9 mouse cellular contexts compared by ENCODE assay signal in genomic region chr11:81940988-81941387, GRCm38 (mm10). TPM values are rescaled to one million over a fixed set of nuclear protein-coding genes. Genes with fewer than 3 reads are reported as not detected.
DNase-seq lines count a peak whose midpoint lies in the region; ATAC-seq and TF ChIP-seq lines count a peak whose summit lies in the region.
"Had no signal": no experiment of that assay in that cellular context is flagged by ENCODE, and none has a peak within 500 bp of the region (broad histone marks: within the 10 kb centered on the region; RNA-seq: fewer than 3 reads in every experiment).

No protein-coding gene starts in this region.

- TF ChIP-seq CTCF in left cerebral cortex, adult 2 months (IDR thresholded peaks at IDR 0.05): peak; percentile 71

- H3K4me3 ChIP-seq in forebrain, embryonic 11.5 days (ENCODE audit: low read depth, low read length): no peak overlapping the region
- H3K4me3 ChIP-seq in forebrain, embryonic 15.5 days: no peak overlapping the region
- no peak overlapping the region for H3K4me3 ChIP-seq in left cerebral cortex, adult 2 months

- intact Hi-C loops in left cerebral cortex, adult 2 months (cut with DNase I): no loop called here

- no peak overlapping the region for H3K27ac ChIP-seq in forebrain, embryonic 11.5 days (ENCODE audit: low read depth, low read length)
- no peak overlapping the region for H3K27ac ChIP-seq in forebrain, embryonic 15.5 days (replicated peaks)
- no peak overlapping the region for H3K27ac ChIP-seq in left cerebral cortex, adult 2 months

- no peak overlapping the region for H3K4me2 ChIP-seq in forebrain, embryonic 11.5 days (ENCODE audit: low read depth, low read length, severe bottlenecking)
- H3K4me2 ChIP-seq in forebrain, embryonic 15.5 days (replicated peaks): no peak overlapping the region

- H3K9me3 ChIP-seq in forebrain, embryonic 11.5 days (ENCODE audit: control insufficient read depth, low read length): no peaks in the 10 kb centered on the region
- no peaks in the 10 kb centered on the region for H3K9me3 ChIP-seq in forebrain, embryonic 15.5 days

- peak; percentile 52 for DNase-seq in forebrain, embryonic 11.5 days (ENCODE audit: low spot score)
- peak; percentile 21 to 25 for DNase-seq in left cerebral cortex, adult 2 months (ENCODE audit: extremely low spot score in 1 of 2, low spot score in 2 of 2)
- no peak for DNase-seq in left cerebral cortex, adult 8-10 months (ENCODE audit: low spot score in 2 of 2)
- DNase-seq in adrenal gland, postnatal 10 days: peak; percentile 46
- peak; percentile 2 for DNase-seq in forelimb bud, embryonic 11.5 days (ENCODE audit: low read depth, low spot score)
- peak; percentile 19 for DNase-seq in splenic B cell, adult 2 months (ENCODE audit: low read depth, low spot score)
- DNase-seq in ovary, postnatal 36 days (ENCODE audit: low spot score): no peak

- no peak for ATAC-seq in forebrain, embryonic 11.5 days (replicated peaks; ENCODE audit: low FRiP score)
- no peak for ATAC-seq in forebrain, embryonic 15.5 days (replicated peaks)

- H3K27me3 ChIP-seq in forebrain, embryonic 11.5 days (ENCODE audit: control insufficient read depth, insufficient read depth, low read length): no peaks in the 10 kb centered on the region
- no peaks in the 10 kb centered on the region for H3K27me3 ChIP-seq in forebrain, embryonic 15.5 days
- H3K27me3 ChIP-seq in splenic B cell, adult 2 months (ENCODE audit: control insufficient read depth, insufficient read depth, low read length, poor library complexity, severe bottlenecking): no peaks in the 10 kb centered on the region

- H3K9ac ChIP-seq in forebrain, embryonic 11.5 days (ENCODE audit: low read length): no peak overlapping the region
- H3K9ac ChIP-seq in forebrain, embryonic 15.5 days (replicated peaks): no peak overlapping the region

- no peaks in the 10 kb centered on the region for H3K4me1 ChIP-seq in forebrain, embryonic 11.5 days (replicated peaks; ENCODE audit: control insufficient read depth, insufficient read depth, low read length)
- no peaks in the 10 kb centered on the region for H3K4me1 ChIP-seq in forebrain, embryonic 15.5 days

- 28% methylated on average over 1 of the region's 1 CpGs for WGBS in forebrain, embryonic 11.5 days
- 19% methylated on average over 1 of the region's 1 CpGs for WGBS in forebrain, embryonic 15.5 days

- no peaks in the 10 kb centered on the region for H3K36me3 ChIP-seq in forebrain, embryonic 11.5 days (ENCODE audit: control insufficient read depth, insufficient read depth, low read length)
- H3K36me3 ChIP-seq in forebrain, embryonic 15.5 days: no peaks in the 10 kb centered on the region
- no peaks in the 10 kb centered on the region for H3K36me3 ChIP-seq in splenic B cell, adult 2 months (ENCODE audit: control insufficient read depth, insufficient read depth, low read length, poor library complexity, severe bottlenecking)
- H3K36me3 ChIP-seq: G1E had no signal

RNA-seq across cellular contexts. Expression of gene Asic2, which starts 27.3 kb away (rescaled TPM):
- 0.94 and 1.4 TPM in 2 replicates for polyA plus RNA-seq in forebrain, embryonic 11.5 days (2014; fragmentation: Nextera tagmentation; extraction: Ambion mirVana)
- 5.5 and 5.6 TPM in 2 replicates for polyA plus RNA-seq in forebrain, embryonic 15.5 days (2015; fragmentation: Nextera tagmentation; extraction: Ambion mirVana)
- total RNA-seq in left cerebral cortex, adult 2 months (2021): 10 to 100 TPM; 65.7 to 75.2 TPM
- total RNA-seq in left cerebral cortex, adult 8-10 months (2022): 10 to 100 TPM; 60.0 to 62.0 (median 60.9) TPM
- 1 to 10 TPM; 2.6 to 4.8 TPM for total RNA-seq in adrenal gland, postnatal 10 days (2021)
- polyA plus RNA-seq: G1E had no signal

Comparison
In these comparisons a context has a peak if more than half of its experiments do, and no peak if none do; other contexts are left out.
1. DNase-seq: peak in forebrain, embryonic 11.5 days (single experiment), left cerebral cortex, adult 2 months (2 of 2), adrenal gland, postnatal 10 days (single experiment), forelimb bud, embryonic 11.5 days (single experiment) and splenic B cell, adult 2 months (single experiment); none in left cerebral cortex, adult 8-10 months (0 of 2) and ovary, postnatal 36 days (single experiment).
2. RNA of gene Asic2, which starts 27.3 kb away (total RNA-seq): 65.7 to 75.2 TPM in left cerebral cortex, adult 2 months and 60.0 to 62.0 TPM in left cerebral cortex, adult 8-10 months; 2.6 to 4.8 TPM in adrenal gland, postnatal 10 days; every median in the first group is over 10 times any median in the second.